Mouse (Mus musculus) gastrocnemius, postnatal 14 days (tissue): ENCODE measurements around the gene Mill2. TPM values are rescaled to one million over a fixed set of nuclear protein-coding genes. Genes with fewer than 3 reads are reported as not detected.
"Not testable (repeated sequence)": the region's sequence is repeated elsewhere in the genome, so short reads cannot be mapped to it uniquely, and the experiment has no call there.

ENCODE experiments used
- DNase-seq: peaks from one replicate; pipeline ENCODE4 v3.0.0; 2021; ENCODE audit warnings: mixed read lengths
- intact Hi-C: fragments of 180-260 bp; cut with DNase I; formaldehyde crosslinking; loops from one replicate; pipeline ENCODE4 v1.15.1; 2025; ENCODE audit warnings: low total_unique reads
- long read RNA-seq, 2 experiments: library from polyadenylated mRNA; stranded (forward); transcript quantifications; one replicate each; pipeline ENCODE4 v2.0.0; 2021
- total RNA-seq, 2 experiments: library from RNA; stranded (reverse); gene quantifications; 2 replicates each; pipeline ENCODE4 v1.2.3; 2021

The Mill2 gene
- total RNA-seq = 1 to 10 TPM; 2.6 to 3.2 TPM
- long read RNA-seq, experiment 1 = 0 reads
- long read RNA-seq, experiment 2, partial matches to known transcripts = 0 of 2 reads
- long read RNA-seq, experiment 2, other reads (novel, unspliced or antisense) = 2 of 2 reads

DNA sequence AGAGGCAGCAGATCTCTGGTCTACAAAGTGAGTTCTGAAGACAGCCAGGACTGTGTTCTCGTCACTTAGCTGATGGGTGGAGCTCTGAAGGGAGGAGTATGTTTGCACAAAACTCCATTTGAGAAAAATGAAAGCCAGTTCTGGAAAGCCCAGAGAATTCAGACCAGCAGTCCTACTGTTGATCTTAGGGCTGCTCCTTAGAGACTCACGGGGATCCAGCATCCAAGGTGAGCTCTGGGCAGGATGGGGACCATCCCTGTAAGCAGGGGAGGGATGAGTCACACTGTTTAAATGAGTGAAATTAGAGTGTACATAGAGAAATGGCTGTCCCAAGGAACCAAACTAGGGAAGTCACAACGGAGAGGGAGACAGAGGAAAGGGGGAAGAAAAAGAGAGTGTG, at the start of gene Mill2:
TSS of gene Mill2 (plus strand) at position 102 of the 400 bp plus-strand sequence.
- no peak for DNase-seq
- intact Hi-C loops = no loop called here

GRCm38 (mm10) chr7:18790671-18791070, 49.1 kb upstream of the Mill2 start:
- DNase-seq, intact Hi-C loops: not testable (repeated sequence)

DNA sequence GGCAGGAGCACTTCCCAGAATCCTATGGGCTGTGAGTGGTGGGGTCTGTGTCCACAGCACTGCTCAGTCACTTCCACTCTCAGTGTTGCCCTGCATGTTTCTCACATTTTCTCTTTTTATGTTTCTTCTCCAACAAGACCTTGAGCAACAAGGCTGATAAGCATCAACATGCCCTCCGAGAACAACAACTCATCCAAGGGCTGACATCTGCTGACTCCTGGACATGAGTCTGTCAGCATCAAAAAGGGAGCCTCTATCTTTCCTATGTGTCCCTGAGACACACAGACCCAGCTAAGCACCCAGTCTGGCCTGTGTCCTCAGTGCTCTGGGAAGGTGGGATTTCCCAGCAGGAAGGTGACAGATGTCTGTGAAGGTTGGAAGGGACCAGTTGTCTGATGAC, 41.3 kb upstream of the Mill2 start, which contains the start of gene Psg19:
TSS of gene Psg19 (minus strand) at position 101 of the 400 bp plus-strand sequence.
- intact Hi-C loops = no loop called here
- no peak for DNase-seq

DNA sequence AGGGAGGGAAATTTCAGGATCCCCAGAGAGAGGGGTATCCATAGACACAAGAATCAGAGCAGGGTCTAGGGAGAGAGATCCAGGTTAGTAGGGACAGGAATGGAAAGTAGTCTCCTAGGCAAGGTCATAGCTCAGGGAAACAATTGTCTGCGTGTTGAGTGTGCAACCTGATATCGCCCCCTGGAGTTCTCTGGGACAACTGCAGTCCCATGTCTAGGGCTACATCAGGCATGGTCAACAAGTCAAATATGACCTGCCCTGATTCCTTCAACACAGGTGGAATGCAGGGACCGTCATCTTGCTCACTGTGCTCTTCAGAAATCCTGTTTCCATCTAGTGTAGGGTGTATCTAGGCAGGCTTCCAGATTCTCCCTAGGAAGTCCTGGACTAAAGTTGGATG, 40.6 kb upstream of the Mill2 start:
- intact Hi-C loops = no loop called here
- no peak for DNase-seq

- intact Hi-C loops = no loop called here
- no peak for DNase-seq
Measured at GRCm38 (mm10) chr7:18803526-18803925, 36.2 kb upstream of the Mill2 start.

- intact Hi-C loops = no loop called here
- DNase-seq = no peak
Measured at GRCm38 (mm10) chr7:18818301-18818700, 21.5 kb upstream of the Mill2 start.

DNA sequence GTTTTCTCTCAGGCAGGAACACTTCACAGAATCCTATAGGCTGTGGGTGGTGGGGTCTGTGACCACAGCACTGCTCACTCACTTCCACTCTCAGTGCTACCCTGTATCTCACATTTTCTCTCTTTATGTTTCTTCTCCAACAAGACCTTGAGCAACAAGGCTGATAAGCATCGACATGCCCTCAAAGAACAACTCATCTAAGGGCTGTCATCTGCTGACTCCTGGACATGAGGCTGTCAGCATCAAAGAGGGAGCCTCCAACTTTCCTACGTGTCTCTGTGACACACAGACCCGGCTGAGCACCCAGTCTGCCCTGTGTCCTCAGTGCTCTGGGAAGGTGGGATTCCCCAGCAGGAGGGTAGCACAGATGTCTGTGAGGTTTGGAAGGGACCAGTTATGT, 18.3 kb upstream of the Mill2 start, which contains the start of gene Psg17:
TSS of gene Psg17 (minus strand) at position 101 of the 400 bp plus-strand sequence.
- intact Hi-C loops = no loop called here
- no peak for DNase-seq

DNA sequence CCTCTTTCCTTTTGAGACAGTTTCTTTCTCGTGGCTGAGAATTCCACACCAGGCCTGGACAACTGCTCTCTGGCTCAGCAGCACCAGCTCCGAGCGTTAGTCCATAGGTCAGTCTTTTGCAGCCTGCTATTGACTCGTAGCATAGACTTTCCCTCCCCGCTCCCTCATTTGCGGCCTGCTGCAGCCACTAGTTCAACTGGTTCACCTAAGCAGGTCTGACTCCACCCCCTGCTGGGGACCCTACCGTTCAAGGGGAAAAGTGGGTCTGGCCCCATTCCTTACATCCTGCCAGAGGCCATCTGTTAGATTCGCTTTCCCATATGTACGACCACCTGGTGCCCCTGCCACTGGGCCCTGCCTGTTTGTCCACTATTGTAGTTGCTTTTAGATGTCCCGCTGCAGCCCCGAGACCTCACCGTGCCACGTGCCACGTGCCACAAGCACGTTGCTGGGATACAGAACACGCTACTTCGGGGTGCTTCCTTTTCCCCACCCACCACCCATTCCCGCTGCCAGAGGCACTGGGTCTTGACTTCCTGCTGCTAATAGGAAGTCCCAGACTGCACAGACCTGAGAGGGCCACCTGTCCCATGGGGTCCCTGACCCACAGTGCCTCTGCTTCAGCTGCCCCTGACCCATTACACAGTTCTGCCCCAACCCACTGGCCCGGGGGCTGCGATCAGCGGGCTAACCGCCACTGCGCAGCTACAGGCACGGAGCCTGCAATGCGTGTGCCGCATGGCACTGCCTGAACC, 11.8 kb upstream of the Mill2 start:
- no peak for DNase-seq
- intact Hi-C loops = no loop called here

DNA sequence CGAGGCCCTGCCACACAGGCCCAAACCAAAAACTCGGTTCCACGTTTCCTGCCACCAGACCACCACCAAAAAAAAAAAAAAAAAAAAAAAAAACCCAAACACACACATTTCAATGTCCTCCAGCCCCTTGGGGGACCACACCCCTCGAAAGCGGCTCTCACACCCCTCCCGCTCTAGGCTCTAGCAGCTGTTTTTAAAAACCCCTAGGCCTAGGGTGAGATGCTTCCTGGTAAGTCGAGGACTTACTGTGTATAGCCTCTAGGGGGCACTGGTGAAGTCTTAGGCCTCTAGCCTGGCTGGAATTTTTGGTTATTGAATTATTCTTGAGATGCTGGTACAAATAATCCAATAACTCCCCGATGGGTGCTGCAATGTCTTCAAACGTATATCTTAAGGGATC, 11.2 kb upstream of the Mill2 start:
- intact Hi-C loops = no loop called here
- DNase-seq = no peak

GRCm38 (mm10) chr7:18829545-18829944, 10.2 kb upstream of the Mill2 start:
- intact Hi-C loops = no loop called here
- no peak for DNase-seq

GRCm38 (mm10) chr7:18832298-18832697, 7.5 kb upstream of the Mill2 start:
- intact Hi-C loops = loop anchor here (5.0 kb wide), 1 partner anchor 45 kb away; no protein-coding TSS in a partner anchor
- no peak for DNase-seq

DNA sequence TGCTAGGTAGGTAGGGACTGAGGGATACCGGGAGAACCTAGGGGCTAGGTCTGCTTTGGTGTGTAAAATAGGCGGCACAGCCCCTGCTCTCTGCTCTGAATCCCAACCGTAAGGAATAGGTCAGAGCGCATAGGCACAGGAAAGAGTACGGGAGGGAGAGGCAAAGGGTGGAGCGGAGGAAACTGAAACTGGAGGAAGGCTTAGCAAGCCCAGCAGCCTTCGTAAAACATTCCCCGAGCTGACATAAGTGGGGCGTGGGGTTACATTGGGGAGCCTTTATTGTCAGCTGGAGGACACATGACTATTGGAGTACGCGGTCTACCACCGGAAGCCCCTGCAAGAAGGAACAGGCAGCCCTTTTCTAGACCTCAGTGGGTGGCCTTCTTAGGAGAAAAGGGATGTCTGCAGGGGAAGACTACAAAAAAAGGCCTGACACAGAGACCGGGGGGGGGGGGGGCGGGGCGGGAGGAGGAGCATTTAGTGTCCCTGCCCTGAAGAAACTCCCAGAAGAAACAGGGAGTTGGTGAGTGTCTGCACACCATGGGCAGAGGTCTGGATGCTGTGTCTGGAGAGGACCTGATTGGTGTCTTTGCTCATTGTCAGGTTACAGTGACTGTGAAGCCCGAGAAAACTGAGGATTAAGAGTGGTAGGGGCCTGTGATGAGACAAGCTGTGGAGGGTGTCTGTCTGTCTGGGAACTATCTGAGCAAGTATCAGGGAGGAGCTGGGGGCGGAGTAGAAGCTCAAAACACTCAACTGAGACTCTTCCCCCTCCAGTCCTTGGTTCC, 814 bp downstream of the Mill2 start:
- intact Hi-C loops = no loop called here
- peak; percentile 31 for DNase-seq

- intact Hi-C loops = no loop called here
- DNase-seq = no peak
Measured at GRCm38 (mm10) chr7:18841174-18841567, 1.4 kb downstream of the Mill2 start.

GRCm38 (mm10) chr7:18844811-18845210, 5.0 kb downstream of the Mill2 start:
- no peak for DNase-seq

GRCm38 (mm10) chr7:18848395-18848794, 8.6 kb downstream of the Mill2 start:
- intact Hi-C loops = no loop called here
- DNase-seq = no peak

More at GRCm38 (mm10) chr7:18844811-18845210, 5.0 kb downstream of the Mill2 start:
- intact Hi-C loops = no loop called here

DNA sequence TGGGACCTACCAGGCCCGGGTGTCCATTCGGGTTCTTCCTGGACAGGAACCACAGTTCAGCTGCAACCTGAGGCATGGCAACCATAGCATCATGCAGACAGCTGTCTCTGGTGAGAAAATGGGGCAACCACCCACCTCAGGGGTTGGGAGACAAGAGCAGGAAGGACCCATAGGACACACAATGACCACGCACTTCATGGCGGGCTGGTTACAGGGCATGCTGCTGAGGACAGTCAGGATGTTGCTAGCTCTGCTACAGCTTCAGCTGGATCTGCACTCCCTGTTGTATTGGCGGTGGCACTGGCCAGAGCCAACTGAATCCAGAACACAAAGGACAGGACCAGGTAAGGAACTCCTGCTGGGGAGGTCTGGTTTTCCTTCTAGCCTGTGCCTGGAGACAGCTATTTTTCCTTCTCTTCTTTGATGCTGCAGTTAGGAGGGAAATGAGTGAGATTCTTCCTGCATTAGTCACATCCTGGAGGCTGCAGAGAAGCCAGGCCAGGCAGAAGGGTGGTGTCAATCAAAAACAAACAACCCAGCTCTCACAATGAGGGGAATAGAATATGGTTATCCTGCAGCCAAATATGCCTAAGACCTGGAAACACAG, 18.6 kb downstream of the Mill2 start:
- intact Hi-C loops = no loop called here
- DNase-seq = no peak

- intact Hi-C loops = no loop called here
- no peak for DNase-seq
Measured at GRCm38 (mm10) chr7:18862801-18863200, 23.0 kb downstream of the Mill2 start.

DNA sequence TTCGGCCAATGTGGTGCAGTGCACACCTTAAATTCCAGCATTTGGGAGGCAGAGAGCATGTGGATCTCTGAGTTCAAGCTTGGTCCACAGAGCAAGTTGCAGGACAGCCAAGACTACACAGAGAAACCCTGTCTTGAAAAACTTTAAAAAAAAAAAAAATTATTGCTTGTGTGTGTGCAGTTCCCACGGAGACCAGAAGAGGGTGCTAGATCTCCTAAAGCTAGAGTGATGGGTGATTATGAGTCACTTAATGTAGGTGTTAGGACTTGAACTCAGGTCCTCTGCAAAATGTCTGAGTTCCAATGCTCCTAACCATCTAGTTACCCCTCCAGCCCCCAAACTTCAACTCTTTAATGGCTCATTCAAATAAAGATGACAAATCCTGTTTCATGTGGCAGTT, 28.7 kb downstream of the Mill2 start:
- intact Hi-C loops = no loop called here

GRCm38 (mm10) chr7:18871031-18871430, 31.3 kb downstream of the Mill2 start, which contains the start of gene Pglyrp1:
TSS of gene Pglyrp1 (plus strand) at chr7:18871331.
- intact Hi-C loops = not testable (repeated sequence)

More for the DNA sequence above, 28.7 kb downstream of the Mill2 start:
- DNase-seq = no peak

More at GRCm38 (mm10) chr7:18871031-18871430, 31.3 kb downstream of the Mill2 start, which contains the start of gene Pglyrp1:
- not testable (repeated sequence) for DNase-seq
